Mouse (Mus musculus) midbrain, embryonic 15.5 days (tissue): ENCODE results near the gene Ifng. TPM values are rescaled to one million over a fixed set of nuclear protein-coding genes. Genes with fewer than 3 reads are reported as not detected.
"Not testable (repeated sequence)": the region's sequence is repeated elsewhere in the genome, so short reads cannot be mapped to it uniquely, and the experiment has no call there.

ENCODE experiments used
- ATAC-seq: fragments of 200-750 bp; cut with Nextera tagmentation; replicated peaks from 2 replicates; pipeline ENCODE4 v1.8.0; 2017; ENCODE audit warnings: moderate TSS enrichment
- H3K27ac ChIP-seq: fragments of 300-500 bp; sonication (generic); 2 replicates; pipeline ENCODE4 v1.5.1; 2015; ENCODE audit warnings: mild to moderate bottlenecking, inconsistent platforms
- H3K27me3 ChIP-seq: fragments of 300-500 bp; sonication (generic); replicated peaks from 2 replicates; pipeline ENCODE4 v1.6.1; 2015; ENCODE audit warnings: inconsistent platforms
- H3K36me3 ChIP-seq: fragments of 300-500 bp; sonication (generic); replicated peaks from 2 replicates; pipeline ENCODE4 v1.6.1; 2015; ENCODE audit warnings: inconsistent platforms
- H3K4me1 ChIP-seq: fragments of 300-500 bp; sonication (generic); 2 replicates; pipeline ENCODE4 v1.6.1; 2015; ENCODE audit warnings: inconsistent platforms
- H3K4me2 ChIP-seq: fragments of 300-500 bp; sonication (generic); 2 replicates; pipeline ENCODE4 v1.6.1; 2015; ENCODE audit warnings: inconsistent platforms, mild to moderate bottlenecking, moderate library complexity
- H3K4me3 ChIP-seq: fragments of 300-500 bp; sonication (generic); 2 replicates; pipeline ENCODE4 v1.5.1; 2015; ENCODE audit warnings: mild to moderate bottlenecking, inconsistent platforms
- H3K9ac ChIP-seq: fragments of 300-500 bp; sonication (generic); 2 replicates; pipeline ENCODE4 v1.6.1; 2015; ENCODE audit warnings: mild to moderate bottlenecking, inconsistent platforms
- H3K9me3 ChIP-seq: fragments of 300-500 bp; sonication (generic); 2 replicates; pipeline ENCODE4 v1.6.1; 2016; ENCODE audit warnings: inconsistent platforms
- WGBS: fragments of 180-500 bp; shearing (Covaris S2); methylation state at CpG from one replicate; pipeline ENCODE4 v1.1.7; 2015; ENCODE audit warnings: mixed read lengths; 5-methylcytosine and 5-hydroxymethylcytosine counted together
- polyA plus RNA-seq: library from polyadenylated mRNA; unstranded; fragments of >200 nt; fragmentation: Nextera tagmentation; extraction: Ambion mirVana; gene quantifications from 2 replicates; pipeline ENCODE4 v1.2.1, GENCODE M21; 2015

The Ifng gene
- polyA plus RNA-seq, 1 experiment from 2014 or later, result not detected

- 79% methylated on average over 2 of the region's 2 CpGs for WGBS
- Histone ChIP-seq H3K4me3 (no peak overlapping the region), H3K27me3 (no peaks in the 10 kb centered on the region), H3K9me3 (no peaks in the 10 kb centered on the region), H3K36me3 (no peaks in the 10 kb centered on the region), H3K9ac (no peak overlapping the region), H3K4me1 (no peaks in the 10 kb centered on the region), H3K27ac (no peak overlapping the region), H3K4me2 (no peak overlapping the region)
- no peak for ATAC-seq
Observed at GRCm38 (mm10) chr10:118451747-118452146, 10.9 kb downstream of the Ifng start.

GRCm38 (mm10) chr10:118458729-118459128 lies 17.9 kb downstream of the Ifng start:
- H3K4me2 ChIP-seq, result no peak overlapping the region
- no peaks in the 10 kb centered on the region for H3K36me3 ChIP-seq
- H3K27me3 ChIP-seq, result no peaks in the 10 kb centered on the region
- H3K27ac ChIP-seq, result no peak overlapping the region
- no peak overlapping the region for H3K4me3 ChIP-seq
- no peak for ATAC-seq
- H3K9me3 ChIP-seq, result no peaks in the 10 kb centered on the region
- 83% methylated on average over 4 of the region's 4 CpGs for WGBS
- no peaks in the 10 kb centered on the region for H3K4me1 ChIP-seq
- H3K9ac ChIP-seq, result no peak overlapping the region

- Histone ChIP-seq H3K4me1 (no peaks in the 10 kb centered on the region), H3K27ac (no peak overlapping the region), H3K4me2 (no peak overlapping the region), H3K9me3 (no peaks in the 10 kb centered on the region), H3K27me3 (no peaks in the 10 kb centered on the region), H3K36me3 (no peaks in the 10 kb centered on the region), H3K4me3 (no peak overlapping the region), H3K9ac (no peak overlapping the region)
- ATAC-seq, result no peak
- WGBS, result 58% methylated on average over 6 of the region's 6 CpGs
Observed at GRCm38 (mm10) chr10:118461126-118461767, 20.4 kb downstream of the Ifng start.

GRCm38 (mm10) chr10:118466481-118466880 lies 25.6 kb downstream of the Ifng start:
- H3K27ac ChIP-seq, result no peak overlapping the region
- no peaks in the 10 kb centered on the region for H3K4me1 ChIP-seq
- no peak overlapping the region for H3K4me2 ChIP-seq
- WGBS, result 72% methylated on average over 6 of the region's 6 CpGs
- no peak for ATAC-seq
- no peaks in the 10 kb centered on the region for H3K36me3 ChIP-seq
- no peak overlapping the region for H3K9ac ChIP-seq
- H3K4me3 ChIP-seq, result no peak overlapping the region
- H3K9me3 ChIP-seq, result no peaks in the 10 kb centered on the region
- H3K27me3 ChIP-seq, result no peaks in the 10 kb centered on the region

GRCm38 (mm10) chr10:118469047-118469446 lies 28.2 kb downstream of the Ifng start:
- 90% methylated on average over 3 of the region's 3 CpGs for WGBS
- H3K4me1 ChIP-seq, result no peaks in the 10 kb centered on the region
- H3K9me3 ChIP-seq, result no peaks in the 10 kb centered on the region
- H3K4me2 ChIP-seq, result no peak overlapping the region
- no peak for ATAC-seq
- H3K9ac ChIP-seq, result no peak overlapping the region
- H3K27me3 ChIP-seq, result no peaks in the 10 kb centered on the region
- no peak overlapping the region for H3K27ac ChIP-seq
- H3K36me3 ChIP-seq, result no peaks in the 10 kb centered on the region
- H3K4me3 ChIP-seq, result no peak overlapping the region

- WGBS, result 81% methylated on average over 13 of the region's 13 CpGs
- ATAC-seq, result no peak
- no peak overlapping the region for H3K4me2 ChIP-seq
Observed at GRCm38 (mm10) chr10:118470296-118470957, 29.6 kb downstream of the Ifng start.

GRCm38 (mm10) chr10:118472846-118473245 lies 32.0 kb downstream of the Ifng start:
- not testable (repeated sequence) for H3K4me2 ChIP-seq, H3K9ac ChIP-seq, H3K36me3 ChIP-seq, H3K4me3 ChIP-seq, H3K27me3 ChIP-seq, H3K4me1 ChIP-seq, H3K9me3 ChIP-seq, ATAC-seq, H3K27ac ChIP-seq
- WGBS, result 78% methylated on average over 1 of the region's 1 CpGs

More at GRCm38 (mm10) chr10:118470296-118470957, 29.6 kb downstream of the Ifng start:
- Histone ChIP-seq H3K27me3 (no peaks in the 10 kb centered on the region), H3K9ac (no peak overlapping the region), H3K9me3 (no peaks in the 10 kb centered on the region), H3K27ac (no peak overlapping the region), H3K4me3 (no peak overlapping the region), H3K36me3 (no peaks in the 10 kb centered on the region), H3K4me1 (no peaks in the 10 kb centered on the region)

- no peak overlapping the region for H3K4me3 ChIP-seq
- no peak overlapping the region for H3K4me2 ChIP-seq
- no peaks in the 10 kb centered on the region for H3K27me3 ChIP-seq
- H3K27ac ChIP-seq, result no peak overlapping the region
- no peaks in the 10 kb centered on the region for H3K9me3 ChIP-seq
- no peaks in the 10 kb centered on the region for H3K36me3 ChIP-seq
- no peak overlapping the region for H3K9ac ChIP-seq
- ATAC-seq, result no peak
- 90% methylated on average over 2 of the region's 2 CpGs for WGBS
- H3K4me1 ChIP-seq, result no peaks in the 10 kb centered on the region
Observed at GRCm38 (mm10) chr10:118476696-118477095, 35.9 kb downstream of the Ifng start.

GRCm38 (mm10) chr10:118477297-118477696 lies 36.5 kb downstream of the Ifng start:
- 96% methylated on average over 2 of the region's 2 CpGs for WGBS
- no peak overlapping the region for H3K27ac ChIP-seq

GRCm38 (mm10) chr10:118479244-118479643 lies 38.4 kb downstream of the Ifng start:
- Histone ChIP-seq H3K4me1 (no peaks in the 10 kb centered on the region), H3K27me3 (no peaks in the 10 kb centered on the region), H3K27ac (no peak overlapping the region), H3K4me2 (no peak overlapping the region), H3K9ac (no peak overlapping the region), H3K9me3 (no peaks in the 10 kb centered on the region), H3K36me3 (no peaks in the 10 kb centered on the region), H3K4me3 (no peak overlapping the region)
- 89% methylated on average over 4 of the region's 4 CpGs for WGBS
- no peak for ATAC-seq

More at GRCm38 (mm10) chr10:118477297-118477696, 36.5 kb downstream of the Ifng start:
- Histone ChIP-seq H3K27me3 (no peaks in the 10 kb centered on the region), H3K4me1 (no peaks in the 10 kb centered on the region), H3K9me3 (no peaks in the 10 kb centered on the region), H3K36me3 (no peaks in the 10 kb centered on the region), H3K4me3 (no peak overlapping the region), H3K4me2 (no peak overlapping the region), H3K9ac (no peak overlapping the region)
- ATAC-seq, result no peak

GRCm38 (mm10) chr10:118480118-118480517 lies 39.3 kb downstream of the Ifng start:
- Histone ChIP-seq H3K27me3 (no peaks in the 10 kb centered on the region), H3K9me3 (no peaks in the 10 kb centered on the region), H3K36me3 (no peaks in the 10 kb centered on the region), H3K27ac (no peak overlapping the region), H3K4me3 (no peak overlapping the region), H3K4me2 (no peak overlapping the region), H3K9ac (no peak overlapping the region), H3K4me1 (no peaks in the 10 kb centered on the region)
- ATAC-seq, result no peak
- WGBS, result 96% methylated on average over 5 of the region's 5 CpGs

- H3K27ac ChIP-seq, result no peak overlapping the region
- 87% methylated on average over 7 of the region's 7 CpGs for WGBS
Observed at GRCm38 (mm10) chr10:118480793-118481192, 39.9 kb downstream of the Ifng start.

GRCm38 (mm10) chr10:118494109-118494508 lies 53.3 kb downstream of the Ifng start:
- Histone ChIP-seq H3K36me3 (no peaks in the 10 kb centered on the region), H3K4me1 (no peaks in the 10 kb centered on the region), H3K4me2 (no peak overlapping the region), H3K27ac (no peak overlapping the region), H3K9ac (no peak overlapping the region), H3K4me3 (no peak overlapping the region), H3K27me3 (no peaks in the 10 kb centered on the region), H3K9me3 (no peaks in the 10 kb centered on the region)
- ATAC-seq, result no peak
- WGBS, result 71% methylated on average over 1 of the region's 1 CpGs

More at GRCm38 (mm10) chr10:118480793-118481192, 39.9 kb downstream of the Ifng start:
- Histone ChIP-seq H3K4me2 (no peak overlapping the region), H3K9me3 (no peaks in the 10 kb centered on the region), H3K27me3 (no peaks in the 10 kb centered on the region), H3K4me3 (no peak overlapping the region), H3K36me3 (no peaks in the 10 kb centered on the region), H3K9ac (no peak overlapping the region), H3K4me1 (no peaks in the 10 kb centered on the region)
- ATAC-seq, result no peak
